Comparison of ENCODE assay signal across 8 mouse cellular contexts in genomic region chr14:50930754-50931492, GRCm38 (mm10). TPM values are rescaled to one million over a fixed set of nuclear protein-coding genes. Genes with fewer than 3 reads are reported as not detected.
A peak's percentile ranks its signal among the peaks of the same experiment; 100 is the strongest.
DNase-seq lines count a peak whose midpoint lies in the region; ATAC-seq and TF ChIP-seq lines count a peak whose summit lies in the region.

Gene Pip4p1, minus strand, starts transcription at chr14:50930856.
Gene Pnp, plus strand, starts transcription at chr14:50931082.

- DNase-seq in 3T3-L1 (ENCODE audit: low read depth, low spot score): peak; percentile 99
- peak; percentile 95 for DNase-seq in adrenal gland, postnatal 4 days (ENCODE audit: low spot score in 2 of 2)
- DNase-seq in embryonic facial prominence, embryonic 14.5 days (ENCODE audit: low spot score): peak; percentile 100
- DNase-seq in heart, adult 2 months: peak; percentile 99
- peak; percentile 99 to 100 for DNase-seq in kidney, adult 8-10 months
- peak; percentile 99 to 100 for DNase-seq in spleen, postnatal 10 days (ENCODE audit: low spot score in 2 of 2)

- peaks cover 35% of the 10 kb centered on the region for H3K36me3 ChIP-seq in embryonic facial prominence, embryonic 14.5 days (ENCODE audit: control insufficient read depth, insufficient read depth, low read length)
- peaks cover 2% of the 10 kb centered on the region for H3K36me3 ChIP-seq in heart, adult 2 months (ENCODE audit: control insufficient read depth, insufficient read depth, low read length)
- peaks cover 37% of the 10 kb centered on the region for H3K36me3 ChIP-seq in limb, embryonic 13.5 days
- peaks cover 17% of the 10 kb centered on the region for H3K36me3 ChIP-seq in midbrain, embryonic 16.5 days (ENCODE audit: control insufficient read depth, insufficient read depth, low read length)

- H3K4me3 ChIP-seq in embryonic facial prominence, embryonic 14.5 days (ENCODE audit: low read depth, low read length): peak within 1 kb of the TSS; percentile 83
- H3K4me3 ChIP-seq in heart, adult 2 months: peak within 1 kb of the TSS; percentile 97
- peak within 1 kb of the TSS; percentile 98 for H3K4me3 ChIP-seq in limb, embryonic 13.5 days
- peak within 1 kb of the TSS; percentile 62 for H3K4me3 ChIP-seq in midbrain, embryonic 16.5 days (ENCODE audit: low read depth, low read length)

- intact Hi-C loops in heart, adult 2 months (cut with DNase I): loop anchor here (1.0 to 5.0 kb wide), 3 partner anchors 14 to 124 kb away; partner anchors contain the start of genes Ccnb1ip1, Gm49342 and Parp2

- H3K4me2 ChIP-seq in embryonic facial prominence, embryonic 14.5 days (ENCODE audit: low read depth, low read length): peak within 1 kb of the TSS; percentile 82
- peak within 1 kb of the TSS; percentile 89 for H3K4me2 ChIP-seq in limb, embryonic 13.5 days (replicated peaks)
- peak within 1 kb of the TSS; percentile 79 for H3K4me2 ChIP-seq in midbrain, embryonic 16.5 days (ENCODE audit: low read length)

- H3K79me2 ChIP-seq in heart, adult 2 months (replicated peaks; ENCODE audit: control insufficient read depth, insufficient read depth, low read length): no peaks in the 10 kb centered on the region

- H3K9ac ChIP-seq in embryonic facial prominence, embryonic 14.5 days (ENCODE audit: low read depth, low read length): peak within 1 kb of the TSS; percentile 96
- H3K9ac ChIP-seq in heart, adult 2 months (ENCODE audit: low read depth, low read length): peak within 1 kb of the TSS; percentile 88
- peak within 1 kb of the TSS; percentile 99 for H3K9ac ChIP-seq in limb, embryonic 13.5 days
- H3K9ac ChIP-seq in midbrain, embryonic 16.5 days (ENCODE audit: low read depth, low read length): peak within 1 kb of the TSS; percentile 86

- peak within 1 kb of the TSS; percentile 92 for H3K27ac ChIP-seq in embryonic facial prominence, embryonic 14.5 days (replicated peaks; ENCODE audit: low read depth, low read length)
- H3K27ac ChIP-seq in heart, adult 2 months: peak within 1 kb of the TSS; percentile 97
- H3K27ac ChIP-seq in limb, embryonic 13.5 days: peak within 1 kb of the TSS; percentile 79
- peak within 1 kb of the TSS; percentile 84 for H3K27ac ChIP-seq in midbrain, embryonic 16.5 days (ENCODE audit: low read length)

- 0 out of 2 replicates have a peak, but pooled peaks cover 8% of the 10 kb centered on the region for H3K4me1 ChIP-seq in embryonic facial prominence, embryonic 14.5 days (ENCODE audit: control insufficient read depth, insufficient read depth, low read length)
- H3K4me1 ChIP-seq in heart, adult 2 months (ENCODE audit: control insufficient read depth, insufficient read depth, low read length): peaks cover 2% of the 10 kb centered on the region
- peaks cover 26% of the 10 kb centered on the region for H3K4me1 ChIP-seq in limb, embryonic 13.5 days
- peaks cover 25% of the 10 kb centered on the region for H3K4me1 ChIP-seq in midbrain, embryonic 16.5 days (ENCODE audit: control insufficient read depth, insufficient read depth, low read length)

- TF ChIP-seq EP300 in heart, adult 2 months (IDR thresholded peaks at IDR 0.05; ENCODE audit: insufficient read depth, low read depth, low read length): peak; percentile 67; the same call in 1 of the 2 replicates

- 0 out of 2 replicates have a peak, but pooled peaks have one; percentile 6 for TF ChIP-seq CTCF in heart, adult 2 months (IDR thresholded peaks at IDR 0.05)

- ATAC-seq in embryonic facial prominence, embryonic 14.5 days (ENCODE audit: low read depth): peak; percentile 100
- ATAC-seq in limb, embryonic 13.5 days (ENCODE audit: low FRiP score, low read depth): peak; percentile 100
- peak; percentile 99 for ATAC-seq in midbrain, embryonic 16.5 days

- TF ChIP-seq POLR2A in heart, adult 2 months (IDR thresholded peaks at IDR 0.05; ENCODE audit: insufficient read depth, low read depth, low read length): peak; percentile 65

- no peaks in the 10 kb centered on the region for H3K9me3 ChIP-seq in embryonic facial prominence, embryonic 14.5 days (ENCODE audit: control insufficient read depth, low read length)
- H3K9me3 ChIP-seq in limb, embryonic 13.5 days: no peaks in the 10 kb centered on the region
- H3K9me3 ChIP-seq in midbrain, embryonic 16.5 days (replicated peaks; ENCODE audit: control insufficient read depth, low read length, poor library complexity, severe bottlenecking): no peaks in the 10 kb centered on the region

- under 1% methylated on average over 42 of the region's 68 CpGs for WGBS in embryonic facial prominence, embryonic 14.5 days
- WGBS in heart, adult 2 months: under 1% methylated on average over 68 of the region's 68 CpGs
- WGBS in limb, embryonic 13.5 days: under 1% methylated on average over 63 of the region's 68 CpGs
- under 1% methylated on average over 61 of the region's 68 CpGs for WGBS in midbrain, embryonic 16.5 days

- H3K27me3 ChIP-seq in embryonic facial prominence, embryonic 14.5 days (replicated peaks; ENCODE audit: control insufficient read depth, insufficient read depth, low read length): no peaks in the 10 kb centered on the region
- H3K27me3 ChIP-seq in heart, adult 2 months (ENCODE audit: control insufficient read depth, insufficient read depth, low read length): no peaks in the 10 kb centered on the region
- H3K27me3 ChIP-seq in limb, embryonic 13.5 days: no peaks in the 10 kb centered on the region
- no peaks in the 10 kb centered on the region for H3K27me3 ChIP-seq in midbrain, embryonic 16.5 days (ENCODE audit: control insufficient read depth, insufficient read depth, low read depth, low read length)

RNA-seq across cellular contexts. Expression of gene Pip4p1, which starts in this region (rescaled TPM):
- 10 to 100 TPM; 49.5 to 57.8 TPM for total RNA-seq in adrenal gland, postnatal 4 days (2021)
- polyA plus RNA-seq in embryonic facial prominence, embryonic 14.5 days (2014; fragmentation: Nextera tagmentation; extraction: Ambion mirVana): 42.0 and 54.8 TPM in 2 replicates
- total RNA-seq in heart, adult 2 months (2021): 10 to 100 TPM; 18.6 to 27.8 TPM
- 30.5 and 54.4 TPM in 2 replicates for polyA plus RNA-seq in heart, adult 2 months (2012; rRNA removed)
- 46.8 and 47.4 TPM in 2 replicates for polyA plus RNA-seq in limb, embryonic 13.5 days (2015; fragmentation: Nextera tagmentation; extraction: Ambion mirVana)
- polyA plus RNA-seq in midbrain, embryonic 16.5 days (2015; fragmentation: Nextera tagmentation; extraction: Ambion mirVana): 95.0 and 99.5 TPM in 2 replicates

RNA-seq across cellular contexts. Expression of gene Pnp, which starts in this region (rescaled TPM):
- total RNA-seq in adrenal gland, postnatal 4 days (2021): 10 to 100 TPM; 36.8 to 39.4 TPM
- polyA plus RNA-seq in embryonic facial prominence, embryonic 14.5 days (2014; fragmentation: Nextera tagmentation; extraction: Ambion mirVana): 51.5 and 51.7 TPM in 2 replicates
- total RNA-seq in heart, adult 2 months (2021): 10 to 100 TPM; 14.4 to 18.1 TPM
- polyA plus RNA-seq in heart, adult 2 months (2012; rRNA removed): 17.2 and 25.4 TPM in 2 replicates
- polyA plus RNA-seq in limb, embryonic 13.5 days (2015; fragmentation: Nextera tagmentation; extraction: Ambion mirVana): 51.6 and 56.9 TPM in 2 replicates
- 20.8 and 22.8 TPM in 2 replicates for polyA plus RNA-seq in midbrain, embryonic 16.5 days (2015; fragmentation: Nextera tagmentation; extraction: Ambion mirVana)

Comparison
In these comparisons a context has a peak if more than half of its experiments do, and no peak if none do; other contexts are left out.
1. Peak in every context shown above with its lines: DNase-seq, ATAC-seq, H3K4me3 ChIP-seq and H3K27ac ChIP-seq.